Mouse (Mus musculus): ENCODE measurements around the gene Xlr5c. TPM values are rescaled to one million over a fixed set of nuclear protein-coding genes. Genes with fewer than 3 reads are reported as not detected.
"Not testable (repeated sequence)": the region's sequence is repeated elsewhere in the genome, so short reads cannot be mapped to it uniquely, and the experiment has no call there.

The Xlr5c gene
- total RNA-seq (2014; rRNA removed) (not detected in 2 replicates), polyA plus RNA-seq (2015; fragmentation: Nextera tagmentation; extraction: Ambion mirVana) (not detected in 2 replicates)

DNA sequence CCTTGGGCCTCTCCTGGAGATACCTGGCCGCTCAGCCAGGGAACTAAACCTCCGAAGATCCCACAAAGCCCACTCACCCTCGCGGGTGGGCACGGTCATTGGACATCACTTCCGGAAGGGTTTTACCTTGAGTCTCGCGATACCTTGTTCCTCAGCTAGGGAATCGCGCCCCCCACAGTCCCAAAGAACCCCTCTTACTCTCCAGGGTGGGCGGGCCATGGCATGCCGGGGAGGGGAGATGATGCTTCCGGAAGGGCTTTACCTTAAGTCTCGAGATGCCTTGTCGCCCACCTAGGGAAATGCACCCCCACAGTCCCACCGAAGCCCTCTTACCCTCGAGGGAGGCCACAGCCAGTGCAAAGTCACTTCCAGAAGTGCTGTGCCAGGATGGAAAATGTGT is at the start of gene Xlr5c, which contains the start of gene Xlr5a:
Gene Xlr5c (minus strand): TSS at position 101 of the 400 bp plus-strand sequence.
Gene Xlr5a (minus strand): TSS at position 101 of the 400 bp plus-strand sequence.
- H3K9me3 ChIP-seq (ENCODE audit: low read length); H3K4me3 ChIP-seq (ENCODE audit: low read depth, low read length); DNase-seq; H3K27me3 ChIP-seq (ENCODE audit: insufficient read depth, low read length); H3K4me1 ChIP-seq (ENCODE audit: insufficient read depth); H3K27ac ChIP-seq (ENCODE audit: low read depth, low read length); H3K9ac ChIP-seq; H3K36me3 ChIP-seq (ENCODE audit: insufficient read depth); H3K4me2 ChIP-seq (ENCODE audit: low read depth); ATAC-seq: not testable (repeated sequence)
- 95% methylated on average over 13 of the region's 17 CpGs for WGBS

DNA sequence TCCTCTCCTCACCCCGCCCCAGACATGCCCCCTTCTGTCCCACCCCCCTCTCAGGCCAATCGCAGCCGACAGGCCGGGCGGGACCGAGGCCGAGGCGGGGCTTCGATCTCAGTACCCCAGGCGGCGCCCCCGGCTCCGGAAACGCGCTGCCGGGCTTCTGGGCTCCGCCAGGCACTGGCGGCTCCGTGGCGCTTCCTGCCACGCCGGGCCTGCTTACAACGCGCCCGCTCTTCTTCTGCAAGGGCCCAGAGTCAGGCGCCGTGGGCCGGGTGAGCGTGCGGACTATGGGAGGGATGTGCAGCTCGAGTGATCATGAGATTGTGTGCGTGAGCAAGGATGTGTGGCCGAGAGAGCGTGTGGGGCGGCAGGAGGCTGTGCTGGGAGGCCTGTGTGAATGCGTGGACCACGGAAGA is 49.7 kb upstream of the Xlr5c start, which contains the start of gene Zfp275:
Gene Zfp275 (plus strand): TSS at position 139 of the 413 bp plus-strand sequence.
- no peak for TF ChIP-seq CTCF (IDR thresholded peaks at IDR 0.05; ENCODE audit: low read depth)
- peak within 1 kb of the TSS; percentile 54 for H3K4me2 ChIP-seq (ENCODE audit: low read depth)
- no peaks in the 10 kb centered on the region for H3K27me3 ChIP-seq (ENCODE audit: insufficient read depth, low read length)
- peak within 1 kb of the TSS; percentile 78 for H3K27ac ChIP-seq (ENCODE audit: low read depth, low read length)
- H3K4me1 ChIP-seq (ENCODE audit: insufficient read depth) = no peaks in the 10 kb centered on the region
- peak; percentile 78 for DNase-seq
- H3K36me3 ChIP-seq (ENCODE audit: insufficient read depth) = no peaks in the 10 kb centered on the region
- no peaks in the 10 kb centered on the region for H3K9me3 ChIP-seq (ENCODE audit: low read length)
- peak; percentile 95 for ATAC-seq
- peak within 1 kb of the TSS; percentile 64 for H3K9ac ChIP-seq
- H3K4me3 ChIP-seq (ENCODE audit: low read depth, low read length) = peak within 1 kb of the TSS; percentile 49
- 27% methylated on average over 36 of the region's 37 CpGs for WGBS

GRCm38 (mm10) chrX:73342068-73342467 is 49.3 kb upstream of the Xlr5c start:
- Histone ChIP-seq H3K36me3 (ENCODE audit: insufficient read depth) (no peaks in the 10 kb centered on the region), H3K27me3 (ENCODE audit: insufficient read depth, low read length) (no peaks in the 10 kb centered on the region), H3K4me3 (ENCODE audit: low read depth, low read length) (peak overlapping the region; percentile 49), H3K4me1 (ENCODE audit: insufficient read depth) (no peaks in the 10 kb centered on the region), H3K9me3 (ENCODE audit: low read length) (no peaks in the 10 kb centered on the region), H3K4me2 (ENCODE audit: low read depth) (peak overlapping the region; percentile 54), H3K9ac (peak overlapping the region; percentile 64), H3K27ac (ENCODE audit: low read depth, low read length) (peak overlapping the region; percentile 78; the same call in 1 of the 2 replicates)
- DNase-seq (peak; percentile 3), ATAC-seq (no peak)
- 35% methylated on average over 3 of the region's 3 CpGs for WGBS
- TF ChIP-seq CTCF (IDR thresholded peaks at IDR 0.05; ENCODE audit: low read depth) = no peak

- Histone ChIP-seq H3K9ac (no peak overlapping the region), H3K9me3 (ENCODE audit: low read length) (no peaks in the 10 kb centered on the region), H3K4me1 (ENCODE audit: insufficient read depth) (no peaks in the 10 kb centered on the region), H3K4me3 (ENCODE audit: low read depth, low read length) (no peak overlapping the region), H3K27me3 (ENCODE audit: insufficient read depth, low read length) (no peaks in the 10 kb centered on the region), H3K27ac (ENCODE audit: low read depth, low read length) (no peak overlapping the region), H3K36me3 (ENCODE audit: insufficient read depth) (no peaks in the 10 kb centered on the region), H3K4me2 (ENCODE audit: low read depth) (no peak overlapping the region)
- WGBS = 72% methylated on average over 1 of the region's 1 CpGs
- no peak for ATAC-seq
- DNase-seq = no peak
- no peak for TF ChIP-seq CTCF (IDR thresholded peaks at IDR 0.05; ENCODE audit: low read depth)
These were observed 48.7 kb upstream of the Xlr5c start for GRCm38 (mm10) chrX:73341473-73341872.

DNA sequence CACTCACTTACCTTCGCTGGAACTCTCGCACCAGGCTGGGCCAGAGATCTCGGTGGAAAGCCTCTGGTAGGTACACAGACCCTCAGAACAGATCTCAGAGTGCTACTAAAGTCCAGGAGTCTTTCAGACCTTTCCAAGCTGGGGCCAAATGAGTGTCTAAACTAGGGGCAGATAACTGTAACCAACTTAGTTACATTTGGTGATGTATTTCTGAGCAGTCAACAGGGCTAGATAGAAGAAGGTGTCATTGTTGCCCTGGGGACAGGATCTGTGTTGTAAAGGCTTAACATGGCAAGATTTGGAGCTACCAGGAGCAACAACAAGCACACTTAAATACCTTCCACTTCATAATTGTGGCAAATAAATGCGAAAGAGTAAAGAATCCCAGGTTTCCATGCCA is 44.0 kb upstream of the Xlr5c start, which contains the start of gene Gm45015:
Gene Gm45015 (minus strand): TSS at position 101 of the 400 bp plus-strand sequence.
- Histone ChIP-seq H3K4me1 (ENCODE audit: insufficient read depth) (no peaks in the 10 kb centered on the region), H3K4me3 (ENCODE audit: low read depth, low read length) (no peak within 1 kb of the TSS), H3K4me2 (ENCODE audit: low read depth) (no peak within 1 kb of the TSS), H3K27me3 (ENCODE audit: insufficient read depth, low read length) (no peaks in the 10 kb centered on the region), H3K9me3 (ENCODE audit: low read length) (no peaks in the 10 kb centered on the region), H3K27ac (ENCODE audit: low read depth, low read length) (no peak within 1 kb of the TSS), H3K9ac (no peak within 1 kb of the TSS), H3K36me3 (ENCODE audit: insufficient read depth) (no peaks in the 10 kb centered on the region)
- TF ChIP-seq CTCF (IDR thresholded peaks at IDR 0.05; ENCODE audit: low read depth) = no peak
- 84% methylated on average over 4 of the region's 4 CpGs for WGBS
- ATAC-seq (no peak), DNase-seq (no peak)

- TF ChIP-seq CTCF (IDR thresholded peaks at IDR 0.05; ENCODE audit: low read depth) = no peak
- Histone ChIP-seq H3K27me3 (ENCODE audit: insufficient read depth, low read length) (no peaks in the 10 kb centered on the region), H3K4me2 (ENCODE audit: low read depth) (no peak overlapping the region), H3K27ac (ENCODE audit: low read depth, low read length) (no peak overlapping the region), H3K9me3 (ENCODE audit: low read length) (no peaks in the 10 kb centered on the region), H3K4me3 (ENCODE audit: low read depth, low read length) (no peak overlapping the region), H3K9ac (no peak overlapping the region), H3K4me1 (ENCODE audit: insufficient read depth) (no peaks in the 10 kb centered on the region), H3K36me3 (ENCODE audit: insufficient read depth) (no peaks in the 10 kb centered on the region)
- DNase-seq = no peak
- peak; percentile 72 for ATAC-seq
These were observed 40.8 kb upstream of the Xlr5c start for GRCm38 (mm10) chrX:73333548-73333947.

DNA sequence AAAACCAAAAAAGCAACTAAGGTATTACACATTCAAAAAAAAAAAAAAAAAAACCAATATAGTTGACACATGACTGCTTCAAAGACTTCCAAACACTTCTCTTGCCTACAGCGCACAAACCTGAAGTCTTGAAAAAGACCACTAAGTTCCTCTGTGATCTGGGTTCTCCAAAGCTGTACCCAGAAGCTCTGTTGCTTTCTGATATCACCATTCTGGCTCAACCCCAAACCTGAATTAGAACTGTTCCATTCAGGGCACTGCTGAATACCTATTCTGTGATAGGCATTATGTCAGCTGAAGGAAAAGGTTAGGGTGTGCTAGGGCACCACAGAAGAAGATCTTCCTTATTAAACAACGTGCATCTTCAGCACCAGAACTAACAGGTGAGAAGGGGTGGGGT is 34.4 kb upstream of the Xlr5c start:
- Histone ChIP-seq H3K27me3 (ENCODE audit: insufficient read depth, low read length) (no peaks in the 10 kb centered on the region), H3K27ac (ENCODE audit: low read depth, low read length) (no peak overlapping the region), H3K9me3 (ENCODE audit: low read length) (no peaks in the 10 kb centered on the region), H3K4me1 (ENCODE audit: insufficient read depth) (no peaks in the 10 kb centered on the region), H3K4me3 (ENCODE audit: low read depth, low read length) (no peak overlapping the region), H3K36me3 (ENCODE audit: insufficient read depth) (no peaks in the 10 kb centered on the region), H3K9ac (no peak overlapping the region), H3K4me2 (ENCODE audit: low read depth) (no peak overlapping the region)
- ATAC-seq = no peak
- 68% methylated on average over 2 of the region's 2 CpGs for WGBS
- DNase-seq = no peak
- no peak for TF ChIP-seq CTCF (IDR thresholded peaks at IDR 0.05; ENCODE audit: low read depth)
